Mouse (Mus musculus) left cerebral cortex, postnatal 25 days (tissue): ENCODE measurements around the gene Tmem167. TPM values are rescaled to one million over a fixed set of nuclear protein-coding genes. Genes with fewer than 3 reads are reported as not detected.
"Not testable (repeated sequence)": the region's sequence is repeated elsewhere in the genome, so short reads cannot be mapped to it uniquely, and the experiment has no call there.

Experiments used
- DNase-seq, 2 experiments: peaks; one replicate each; pipeline ENCODE4 v3.0.0; 2022; ENCODE audit warnings: low spot score in 2 of 2, mixed read lengths in 1 of 2
- intact Hi-C: fragments of 180-260 bp; cut with DNase I; formaldehyde crosslinking; loops from one replicate; pipeline ENCODE4 v1.15.1; 2025
- total RNA-seq, 2 experiments: library from RNA; stranded (reverse); gene quantifications; 2 replicates each; pipeline ENCODE4 v1.2.3; 2021

Tmem167 gene
- total RNA-seq = 10 to 100 TPM; 26.5 to 27.1 TPM

DNA sequence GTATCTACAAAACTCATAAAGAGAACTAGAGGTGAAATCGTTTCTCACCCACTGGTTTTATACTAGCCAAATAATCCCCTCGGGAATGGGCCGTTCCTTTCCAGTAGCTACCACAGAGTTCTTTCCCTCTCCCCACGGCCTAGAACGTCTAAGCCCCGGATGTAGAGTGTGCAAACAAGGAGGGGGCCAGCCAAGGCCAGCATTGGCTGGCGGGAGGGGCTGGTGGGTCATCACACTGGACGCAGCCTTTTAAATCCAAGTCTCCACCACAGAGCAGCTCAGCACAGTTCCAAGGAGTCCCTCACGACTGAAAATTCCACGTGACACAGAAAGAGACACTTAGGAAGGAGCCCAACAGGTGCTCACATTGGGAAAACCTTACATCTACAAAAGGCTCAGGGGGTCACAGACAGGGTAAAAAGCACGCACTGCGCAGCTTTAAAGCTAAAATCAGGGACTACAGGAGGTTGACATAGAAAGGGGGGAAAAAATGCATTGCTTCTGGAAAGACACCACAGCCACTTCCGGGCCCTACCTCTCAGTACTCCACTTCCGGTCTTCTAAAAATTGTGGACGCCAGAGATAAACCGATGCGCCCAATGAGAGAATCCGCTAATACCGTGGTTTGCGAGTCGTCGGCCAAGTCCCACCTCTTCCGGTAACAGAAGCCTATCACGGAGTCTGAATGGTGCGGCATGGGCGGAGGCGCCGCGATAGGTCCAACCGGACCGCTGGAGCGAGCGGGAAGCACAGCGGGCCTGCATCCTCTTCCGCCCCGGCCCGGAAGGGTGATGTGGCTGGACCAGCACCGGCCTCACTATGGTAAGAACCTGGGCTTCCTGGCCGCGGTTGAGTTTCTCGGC lies at the start of gene Tmem167, which contains the start of gene Xrcc4:
TSS of gene Tmem167 (plus strand) at position 162 of the 863 bp plus-strand sequence.
TSS of gene Xrcc4 (minus strand) at position 647 of the 863 bp plus-strand sequence.
- intact Hi-C loops = loop anchor here (2.0 kb wide), 1 partner anchor 348 kb away; no protein-coding TSS in a partner anchor
- peak; percentile 98 to 99 for DNase-seq

DNA sequence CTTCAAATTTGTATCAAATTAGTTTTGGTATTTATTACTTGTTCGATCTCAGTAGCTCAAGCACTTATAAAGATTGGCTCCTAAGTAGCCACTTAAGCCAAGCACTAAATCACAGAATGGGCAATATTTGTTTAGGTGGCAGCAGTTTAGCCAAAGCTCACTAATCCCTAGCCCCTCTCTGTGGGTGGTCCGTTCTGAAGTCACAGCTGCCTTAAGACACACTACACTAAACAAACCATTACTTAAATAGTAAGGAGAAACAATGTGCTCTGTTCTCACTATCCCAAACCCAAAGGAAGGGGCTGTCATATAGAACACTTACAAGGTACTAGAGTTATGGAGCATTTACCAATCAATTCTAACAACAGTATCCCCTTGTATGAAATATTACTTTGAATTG lies 49.3 kb upstream of the Tmem167 start:
- DNase-seq = no peak
- intact Hi-C loops = no loop called here

DNA sequence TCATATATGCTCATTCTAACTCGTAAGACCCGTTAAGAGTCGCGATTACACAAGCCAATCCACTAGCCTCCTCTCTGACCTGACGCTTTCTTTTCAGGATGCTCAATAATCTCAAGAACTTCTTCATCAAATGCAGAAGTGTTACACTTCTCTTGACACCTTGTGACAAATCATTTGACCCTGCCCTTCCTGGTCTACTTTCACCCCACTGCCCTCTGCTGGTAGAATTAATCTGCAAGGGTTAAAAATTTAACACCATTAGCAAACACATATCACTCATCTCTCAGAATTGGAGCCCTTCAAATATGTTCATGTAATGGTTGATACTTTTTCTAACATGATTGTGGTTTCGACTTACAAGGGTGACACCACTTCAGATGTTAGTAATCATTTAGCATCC lies 37.2 kb upstream of the Tmem167 start:
- intact Hi-C loops = no loop called here
- no peak for DNase-seq

DNA sequence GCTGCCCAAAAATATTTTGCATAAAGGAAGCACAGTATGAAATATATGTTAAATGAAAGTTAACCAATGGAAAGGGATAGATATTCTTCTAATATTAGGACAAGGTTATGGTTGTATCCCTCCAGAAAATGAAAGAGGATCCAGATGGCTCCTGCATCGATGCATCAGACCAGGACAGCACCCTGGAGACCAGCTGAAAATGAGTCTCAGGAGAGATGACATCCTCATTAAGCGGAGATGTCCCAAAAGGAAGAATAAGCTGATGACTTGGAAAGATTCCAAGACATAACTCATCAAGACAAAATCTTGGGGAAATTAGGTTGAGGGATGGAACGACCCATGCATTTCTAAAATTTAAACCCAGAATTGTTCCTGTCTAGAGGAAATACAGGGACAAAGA lies 36.5 kb upstream of the Tmem167 start:
- DNase-seq = no peak
- intact Hi-C loops = no loop called here

GRCm38 (mm10) chr13:90061877-90062276 lies 27.0 kb upstream of the Tmem167 start:
- DNase-seq = no peak
- intact Hi-C loops = no loop called here

DNA sequence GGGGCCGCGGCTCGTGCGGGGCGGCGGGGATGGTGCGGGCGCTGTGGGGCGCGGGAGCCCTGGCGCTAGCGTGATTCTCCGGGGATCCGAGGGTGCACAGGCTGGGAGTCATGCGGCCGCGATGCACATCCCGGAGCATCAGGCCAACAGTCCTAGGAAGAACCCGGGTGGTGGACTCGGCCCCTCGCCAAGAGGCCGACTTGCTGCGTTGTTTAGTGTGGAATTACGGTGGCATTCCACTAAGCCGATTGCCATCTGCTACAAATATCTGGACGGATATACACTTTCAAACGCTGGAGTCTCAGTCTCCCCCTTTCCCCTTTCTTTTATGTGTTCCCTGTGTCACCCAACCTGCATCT lies 881 bp downstream of the Tmem167 start:
- intact Hi-C loops = loop anchor here (2.0 kb wide), 1 partner anchor 349 kb away; no protein-coding TSS in a partner anchor
- no peak for DNase-seq

DNA sequence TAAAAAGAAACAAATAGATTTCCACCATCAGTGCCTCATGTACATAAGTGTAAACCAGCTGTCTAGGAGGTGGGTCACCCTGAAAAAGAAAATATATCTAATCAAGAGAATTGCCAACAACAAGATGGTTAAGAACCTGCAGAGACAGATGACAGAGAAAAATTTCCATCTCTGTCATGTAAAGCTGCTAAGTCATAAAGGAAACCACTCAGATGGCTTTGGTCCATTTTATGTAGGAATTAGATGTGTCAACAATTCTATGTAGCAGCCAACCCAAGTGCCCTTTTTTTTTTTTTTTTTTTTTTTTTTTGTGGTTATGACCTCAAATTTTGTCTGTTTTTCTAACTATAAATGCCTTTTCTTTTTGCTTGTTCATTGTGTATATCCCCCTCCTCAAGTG lies 12.6 kb downstream of the Tmem167 start:
- intact Hi-C loops = no loop called here
- no peak for DNase-seq

DNA sequence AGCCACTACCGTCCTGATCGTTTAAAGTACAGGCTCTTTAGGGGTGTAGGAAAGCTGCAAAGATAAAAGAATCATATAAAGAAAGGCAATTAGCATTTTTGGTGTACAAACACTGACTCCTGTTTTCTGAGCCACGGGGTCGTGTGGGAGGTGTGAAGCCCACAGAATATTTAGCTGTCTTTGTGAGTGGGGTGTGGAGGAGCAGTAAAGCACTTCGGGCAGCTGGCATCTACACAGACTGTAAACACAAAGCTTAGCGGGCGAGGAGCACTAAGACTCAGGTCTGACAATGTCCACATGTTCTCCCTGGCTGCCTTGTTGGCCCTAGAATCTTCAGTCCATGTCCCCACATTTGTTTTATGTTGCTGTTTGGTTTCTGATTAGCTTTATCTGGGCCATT lies 17.2 kb downstream of the Tmem167 start:
- intact Hi-C loops = no loop called here
- peak; percentile 10 to 51 for DNase-seq

DNA sequence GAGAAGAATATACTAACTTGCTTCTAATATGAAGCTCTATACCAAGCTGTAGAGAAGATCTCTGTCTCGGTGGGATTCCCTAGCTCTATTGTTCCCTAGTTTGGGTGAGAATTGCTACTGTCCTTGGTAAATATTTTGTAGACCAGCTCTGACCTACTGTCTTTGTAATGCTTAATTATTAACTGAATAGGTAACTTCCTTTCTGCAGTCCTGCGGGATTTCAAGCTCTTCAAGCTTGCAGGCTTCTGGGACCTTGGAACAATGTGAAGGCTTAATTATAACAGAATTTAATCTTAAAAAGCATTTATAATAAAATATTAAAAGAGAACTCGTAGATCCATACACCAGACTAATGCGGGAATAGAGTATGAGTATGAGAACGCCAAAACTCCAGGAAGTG lies 19.8 kb downstream of the Tmem167 start:
- DNase-seq, intact Hi-C loops: not testable (repeated sequence)

- intact Hi-C loops = no loop called here
- DNase-seq = no peak
Observed at GRCm38 (mm10) chr13:90111681-90112080, 22.8 kb downstream of the Tmem167 start.

GRCm38 (mm10) chr13:90136156-90136910 lies 47.4 kb downstream of the Tmem167 start:
- peak; percentile 42 to 52 for DNase-seq
- intact Hi-C loops = no loop called here

DNA sequence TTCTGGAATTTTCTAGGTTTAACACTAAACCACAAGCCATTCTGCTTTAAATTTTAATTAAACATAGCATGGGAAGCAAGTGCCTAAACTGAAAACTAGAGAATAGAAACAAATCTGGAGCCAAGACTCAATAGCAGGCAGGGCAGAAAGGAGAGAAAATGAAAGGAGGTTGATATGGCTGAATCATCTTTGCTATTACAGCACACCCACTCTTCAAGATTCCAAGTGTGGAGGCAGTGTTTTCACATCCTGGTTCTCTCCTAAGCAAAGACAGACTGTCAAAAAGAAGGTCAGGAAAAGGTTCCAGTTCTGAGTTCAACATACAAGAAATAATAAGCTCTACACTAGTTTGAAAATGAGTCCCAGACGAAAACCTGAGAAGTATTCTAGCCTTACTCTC lies 52.8 kb downstream of the Tmem167 start:
- DNase-seq = peak; percentile 10 to 74
- intact Hi-C loops = no loop called here

DNA sequence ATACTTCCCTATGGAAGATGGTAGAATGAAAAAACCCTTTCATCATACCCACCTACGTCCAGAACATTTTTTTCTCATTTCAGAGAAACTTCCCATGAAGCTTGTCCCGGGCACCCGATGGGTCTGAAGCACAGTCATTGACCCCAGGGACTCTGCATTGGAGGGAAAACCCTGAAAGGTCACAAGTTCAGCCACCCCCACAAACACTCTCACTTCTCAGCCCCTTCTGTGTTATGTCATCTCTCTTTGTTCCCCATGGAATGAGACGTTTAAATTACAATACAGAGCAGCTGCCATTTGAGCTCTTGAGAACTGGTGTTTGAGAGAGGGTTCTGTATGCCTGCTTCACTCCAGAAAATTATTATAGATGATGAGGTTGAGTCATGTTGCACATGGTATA lies 54.3 kb downstream of the Tmem167 start:
- DNase-seq = no peak
- intact Hi-C loops = no loop called here

DNA sequence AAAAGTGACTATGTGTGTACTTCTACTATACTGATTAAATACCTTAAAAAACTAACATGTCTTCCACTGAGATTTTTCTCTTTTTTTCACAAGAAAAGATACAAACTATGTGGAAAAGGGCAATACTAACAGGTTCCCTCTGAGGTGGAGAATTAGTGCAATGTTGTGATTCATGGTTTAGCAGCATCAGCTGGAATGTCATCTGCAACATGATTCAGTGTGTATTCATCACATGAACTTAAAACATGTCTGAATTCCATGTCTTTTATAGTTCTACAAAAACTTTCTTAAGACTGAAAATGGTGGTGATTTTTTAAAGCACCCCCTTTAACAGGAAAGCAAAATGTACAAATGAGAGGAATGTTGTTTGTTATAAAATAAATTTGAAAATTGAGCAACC lies 63.0 kb downstream of the Tmem167 start:
- no peak for DNase-seq
- intact Hi-C loops = no loop called here

DNA sequence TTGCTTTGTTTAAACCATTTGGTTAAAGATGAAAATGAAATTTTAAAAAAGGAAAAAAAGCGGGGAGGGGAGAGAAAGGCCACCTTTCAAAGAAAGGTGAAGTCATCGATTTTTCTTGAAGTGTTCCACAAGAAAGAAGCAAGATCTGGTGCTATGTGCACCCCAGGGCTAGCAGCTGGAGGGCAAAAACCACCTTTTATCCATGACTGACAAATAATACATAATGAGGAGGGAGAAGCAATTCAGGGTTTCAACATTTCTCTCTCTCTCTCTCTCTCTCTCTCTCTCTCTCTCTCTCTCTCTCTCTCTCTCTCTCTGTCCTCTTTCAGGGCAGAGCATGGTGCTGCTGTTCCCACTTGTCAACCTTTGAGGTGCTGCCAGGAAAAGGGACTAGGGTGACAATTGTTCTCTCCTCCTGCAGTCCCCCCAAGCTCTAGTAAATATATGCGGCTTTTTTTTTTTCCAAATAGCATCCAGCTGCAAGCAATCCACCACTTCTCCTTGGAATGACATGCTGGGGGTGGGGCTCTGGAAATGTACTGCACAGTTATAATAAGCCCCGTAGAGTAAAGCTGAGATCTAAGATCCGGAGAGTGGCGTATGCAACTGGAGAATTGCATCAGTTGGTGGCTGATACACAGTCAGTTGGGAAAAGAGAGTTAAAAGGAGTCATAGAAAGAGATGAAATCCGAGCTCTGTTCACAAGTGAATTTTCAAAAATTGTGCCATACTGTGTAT lies 63.8 kb downstream of the Tmem167 start:
- intact Hi-C loops = no loop called here
- peak in 1 of 2 experiments; percentile 10 for DNase-seq

- intact Hi-C loops = no loop called here
- DNase-seq = peak in 1 of 2 experiments; percentile 37
Observed at GRCm38 (mm10) chr13:90164147-90164546, 75.2 kb downstream of the Tmem167 start.

- no peak for DNase-seq
- intact Hi-C loops = no loop called here
Observed at GRCm38 (mm10) chr13:90167044-90167443, 78.1 kb downstream of the Tmem167 start.

DNA sequence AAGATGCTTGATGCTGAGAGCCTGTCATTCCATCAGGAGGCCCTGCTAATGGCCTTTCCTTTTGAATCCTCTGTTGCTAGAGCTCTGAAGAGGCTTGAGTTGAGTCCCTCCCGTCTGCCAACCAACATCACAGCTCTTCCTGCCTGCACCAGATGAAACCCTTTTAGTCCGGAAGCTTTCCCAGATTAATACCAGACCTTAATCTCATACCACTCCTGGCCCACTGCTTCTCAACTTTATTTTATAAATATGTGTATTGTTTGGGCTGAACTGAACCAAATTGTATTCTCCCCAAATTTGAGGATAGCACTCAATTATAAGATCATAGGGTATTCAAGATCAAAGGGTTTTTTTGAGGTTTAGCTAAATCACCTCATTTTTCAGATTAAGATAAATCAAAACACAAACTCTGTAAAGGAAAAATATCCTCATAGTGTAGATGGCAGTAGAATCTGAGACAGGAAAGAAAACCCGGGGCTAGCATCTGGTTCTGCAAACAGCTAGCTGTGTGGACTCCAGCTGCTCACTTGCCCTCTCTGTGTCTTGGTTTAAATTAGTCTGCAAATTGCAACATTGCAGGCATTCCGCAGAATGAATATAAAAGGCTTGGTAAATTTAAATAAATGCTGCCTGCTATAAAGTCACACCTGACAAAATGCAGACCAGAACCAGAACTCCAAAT lies 81.3 kb downstream of the Tmem167 start:
- intact Hi-C loops = no loop called here
- DNase-seq = no peak

DNA sequence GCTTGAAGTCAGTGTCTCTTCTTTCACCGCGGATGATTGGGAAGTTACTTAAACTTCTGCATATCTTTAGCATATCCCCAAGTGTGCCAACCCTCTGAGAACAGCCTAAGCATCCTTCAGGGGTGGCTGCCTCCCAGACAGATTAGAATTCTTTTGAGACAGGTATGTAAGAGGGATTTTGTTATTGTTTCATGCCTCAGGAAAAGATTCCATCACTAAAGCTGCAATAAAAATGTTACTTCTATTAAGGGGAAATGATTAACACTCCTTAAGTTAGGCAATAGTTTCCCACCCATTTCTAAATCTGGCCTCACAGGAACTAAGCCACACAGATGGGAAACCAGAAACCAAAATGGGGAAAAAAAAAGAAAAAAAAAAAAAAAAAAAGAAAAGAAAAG lies 81.9 kb downstream of the Tmem167 start:
- intact Hi-C loops = no loop called here
- no peak for DNase-seq

- intact Hi-C loops = no loop called here
- DNase-seq = no peak
Observed at GRCm38 (mm10) chr13:90171390-90171789, 82.5 kb downstream of the Tmem167 start.
